Mouse (Mus musculus) layer of hippocampus, adult 6 months (tissue): ENCODE measurements around the gene Wdr38. TPM values are rescaled to one million over a fixed set of nuclear protein-coding genes. Genes with fewer than 3 reads are reported as not detected.

ENCODE experiments used
- long read RNA-seq, 2 experiments: library from polyadenylated mRNA; unstranded; transcript quantifications; one replicate each; pipeline ENCODE4 v2.0.0; 2019 to 2020
- polyA plus RNA-seq: library from polyadenylated mRNA; unstranded; fragments of <200 nt; fragmentation: Nextera tagmentation; gene quantifications from 2 replicates; pipeline ENCODE4 v1.2.3, GENCODE M21; 2021

The Wdr38 gene
- 0.53 and 0.55 TPM in 2 replicates for polyA plus RNA-seq
- long read RNA-seq, experiment 1: 0 reads
- long read RNA-seq, experiment 2, partial matches to known transcripts: 0 of 12 reads
- long read RNA-seq, experiment 2, other reads (novel, unspliced or antisense): 12 of 12 reads

GRCm38 (mm10) chr2:38997386-38998374, at the start of gene Wdr38:
Gene Wdr38 (plus strand): TSS chr2:38997476.

GRCm38 (mm10) chr2:39004880-39005435, 7.7 kb downstream of the Wdr38 start, which contains the start of gene Arpc5l:
Gene Arpc5l (plus strand): TSS chr2:39005348.

GRCm38 (mm10) chr2:39005574-39006079, 8.4 kb downstream of the Wdr38 start, which contains the start of gene Rpl35:
Gene Rpl35 (minus strand): TSS chr2:39005624.

Other genes starting within 250 kb of the Wdr38 start
- gene Nr6a1, start 69.8 kb upstream of the Wdr38 start, polyA plus RNA-seq: 0.36 and 0.39 TPM in 2 replicates
- 0.54 and 1.1 TPM in 2 replicates for gene Olfml2a, start 65.5 kb upstream of the Wdr38 start, polyA plus RNA-seq
- gene Arpc5l, start 7.9 kb downstream of the Wdr38 start, polyA plus RNA-seq: 263 and 274 TPM in 2 replicates
- 2,004 and 2,053 TPM in 2 replicates for gene Rpl35, start 8.1 kb downstream of the Wdr38 start, polyA plus RNA-seq
- 7.6 and 9.8 TPM in 2 replicates for gene Golga1, start 68.1 kb downstream of the Wdr38 start, polyA plus RNA-seq
- 9.7 and 11.1 TPM in 2 replicates for gene Scai, start 193.3 kb downstream of the Wdr38 start, polyA plus RNA-seq
- 52.7 and 66.9 TPM in 2 replicates for gene Ppp6c, start 229.0 kb downstream of the Wdr38 start, polyA plus RNA-seq